In the genomic region with DNA sequence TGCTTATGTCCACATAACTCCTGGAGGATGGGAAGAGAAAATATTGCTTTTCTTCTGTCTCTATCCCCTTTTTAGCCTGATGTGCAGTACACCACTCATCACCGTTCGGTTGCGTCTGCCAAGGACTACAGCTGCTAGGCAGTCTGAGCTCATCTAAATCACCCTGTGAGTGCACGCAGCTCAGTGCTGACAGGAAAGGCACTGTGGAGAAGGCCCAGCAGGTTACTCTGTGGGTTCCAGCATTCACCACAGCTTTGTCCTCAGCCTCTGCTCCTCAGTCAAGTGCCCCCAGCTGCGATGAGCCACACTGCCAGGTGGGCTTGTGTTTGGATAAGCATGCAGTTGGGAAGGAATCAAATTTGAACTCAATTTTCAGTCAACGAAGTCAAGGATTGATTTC, we compare ENCODE assay signal across 9 mouse cellular contexts.
DNase-seq lines count a peak whose midpoint lies in the region.
"Had no signal": no experiment of that assay in that cellular context is flagged by ENCODE, and none has a peak within 500 bp of the region (broad histone marks: within the 10 kb centered on the region; RNA-seq: fewer than 3 reads in every experiment).

No protein-coding gene starts in this region.

- intact Hi-C loops in left cerebral cortex, postnatal 14 days (cut with DNase I), result no loop called here
- intact Hi-C loops in left cerebral cortex, postnatal 4 days (cut with DNase I), result no loop called here

- DNase-seq in frontal cortex, postnatal 10 days (ENCODE audit: low spot score in 2 of 2), result peak; percentile 6 to 10
- no peak for DNase-seq in frontal cortex, postnatal 25 days (ENCODE audit: low spot score in 2 of 2)
- peak; percentile 16 to 50 for DNase-seq in left cerebral cortex, postnatal 14 days (ENCODE audit: low spot score in 2 of 2)
- no peak for DNase-seq in left cerebral cortex, adult 18-20 months (ENCODE audit: low spot score in 2 of 2)
- DNase-seq in frontal cortex, postnatal 36 days (ENCODE audit: low spot score in 2 of 2), result peak; percentile 3 to 11
- DNase-seq in left cerebral cortex, postnatal 4 days, result peak; percentile 60
- no peak for DNase-seq in spleen, postnatal 4 days (ENCODE audit: low spot score in 2 of 2)
- no peak for DNase-seq in urinary bladder, postnatal 36 days (ENCODE audit: low spot score in 2 of 2)
- DNase-seq: kidney, postnatal 25 days had no signal

Comparison
In these comparisons a context has a peak if more than half of its experiments do, and no peak if none do; other contexts are left out.
1. DNase-seq: peak in frontal cortex, postnatal 10 days (2 of 2), left cerebral cortex, postnatal 14 days (2 of 2), frontal cortex, postnatal 36 days (2 of 2) and left cerebral cortex, postnatal 4 days (single experiment); none in frontal cortex, postnatal 25 days (0 of 2), left cerebral cortex, adult 18-20 months (0 of 2), spleen, postnatal 4 days (0 of 2) and urinary bladder, postnatal 36 days (0 of 2).